Mouse (Mus musculus): ENCODE results near the gene Mdp1. TPM values are rescaled to one million over a fixed set of nuclear protein-coding genes. Genes with fewer than 3 reads are reported as not detected.

Gene Mdp1
- polyA plus RNA-seq, 1 experiment from 2014 or later: 64.9 TPM

- no peak for ATAC-seq (ENCODE audit: insufficient number of reproducible peaks, insufficient read depth, low FRiP score, low TSS enrichment)
These were observed 19.0 kb downstream of the Mdp1 start for GRCm38 (mm10) chr14:55641291-55641690.

GRCm38 (mm10) chr14:55640816-55641215 is 19.5 kb downstream of the Mdp1 start:
- ATAC-seq (ENCODE audit: insufficient number of reproducible peaks, insufficient read depth, low FRiP score, low TSS enrichment): no peak
- peaks cover 23% of the 10 kb centered on the region for H3K4me1 ChIP-seq
- WGBS: 94% methylated on average over 14 of the region's 14 CpGs
- peaks cover 53% of the 10 kb centered on the region for H3K36me3 ChIP-seq
- no peak overlapping the region for H3K27ac ChIP-seq
- no peaks in the 10 kb centered on the region for H3K27me3 ChIP-seq
- H3K4me2 ChIP-seq (replicated peaks): no peak overlapping the region
- H3K9me3 ChIP-seq: no peaks in the 10 kb centered on the region
- H3K9ac ChIP-seq: no peak overlapping the region
- H3K4me3 ChIP-seq: no peak overlapping the region

More at GRCm38 (mm10) chr14:55641291-55641690, 19.0 kb downstream of the Mdp1 start:
- Histone ChIP-seq H3K4me3 (no peak overlapping the region), H3K27ac (no peak overlapping the region), H3K27me3 (no peaks in the 10 kb centered on the region), H3K4me2 (replicated peaks) (no peak overlapping the region), H3K9ac (no peak overlapping the region), H3K9me3 (no peaks in the 10 kb centered on the region), H3K36me3 (peaks cover 53% of the 10 kb centered on the region), H3K4me1 (peaks cover 20% of the 10 kb centered on the region)
- WGBS: 94% methylated on average over 13 of the region's 13 CpGs

- WGBS: 94% methylated on average over 9 of the region's 9 CpGs
- Histone ChIP-seq H3K4me2 (replicated peaks) (no peak within 1 kb of the TSS), H3K27ac (no peak within 1 kb of the TSS), H3K27me3 (no peaks in the 10 kb centered on the region), H3K4me3 (no peak within 1 kb of the TSS), H3K9ac (no peak within 1 kb of the TSS), H3K9me3 (no peaks in the 10 kb centered on the region), H3K4me1 (peaks cover 20% of the 10 kb centered on the region), H3K36me3 (peaks cover 69% of the 10 kb centered on the region)
- ATAC-seq (ENCODE audit: insufficient number of reproducible peaks, insufficient read depth, low FRiP score, low TSS enrichment): no peak
These were observed 22.5 kb downstream of the Mdp1 start, which contains the start of gene Gm49378 for GRCm38 (mm10) chr14:55637795-55638194. Gene Gm49378, minus strand, starts transcription at chr14:55637895.

- Histone ChIP-seq H3K9ac (peak within 1 kb of the TSS; percentile 67), H3K27ac (peak within 1 kb of the TSS; percentile 41; the same call in 1 of the 2 replicates), H3K9me3 (no peaks in the 10 kb centered on the region), H3K27me3 (no peaks in the 10 kb centered on the region), H3K36me3 (peaks cover 81% of the 10 kb centered on the region), H3K4me3 (peak within 1 kb of the TSS; percentile 59), H3K4me2 (replicated peaks) (peak within 1 kb of the TSS; percentile 94), H3K4me1 (peaks cover 13% of the 10 kb centered on the region)
- 2% methylated on average over 33 of the region's 33 CpGs for WGBS
- peak; percentile 71 for ATAC-seq (ENCODE audit: insufficient number of reproducible peaks, insufficient read depth, low FRiP score, low TSS enrichment)
These were observed 24.7 kb downstream of the Mdp1 start, which contains the start of gene Ipo4 for GRCm38 (mm10) chr14:55635523-55636007. Gene Ipo4, minus strand, starts transcription at chr14:55635957.

GRCm38 (mm10) chr14:55634874-55635522 is 25.3 kb downstream of the Mdp1 start:
- peak overlapping the region; percentile 41; the same call in 1 of the 2 replicates for H3K27ac ChIP-seq
- peak overlapping the region; percentile 94 for H3K4me2 ChIP-seq (replicated peaks)
- H3K9me3 ChIP-seq: no peaks in the 10 kb centered on the region
- peak overlapping the region; percentile 67 for H3K9ac ChIP-seq
- H3K36me3 ChIP-seq: peaks cover 81% of the 10 kb centered on the region
- H3K4me1 ChIP-seq: peaks cover 13% of the 10 kb centered on the region
- ATAC-seq (ENCODE audit: insufficient number of reproducible peaks, insufficient read depth, low FRiP score, low TSS enrichment): peak; percentile 57; the same call in 1 of the 2 replicates
- no peaks in the 10 kb centered on the region for H3K27me3 ChIP-seq
- 5% methylated on average over 23 of the region's 23 CpGs for WGBS
- peak overlapping the region; percentile 59 for H3K4me3 ChIP-seq

- no peak overlapping the region for H3K4me3 ChIP-seq
- no peak for ATAC-seq (ENCODE audit: insufficient number of reproducible peaks, insufficient read depth, low FRiP score, low TSS enrichment)
- 50% methylated on average over 5 of the region's 5 CpGs for WGBS
- H3K4me1 ChIP-seq: peaks cover 1% of the 10 kb centered on the region
- no peak overlapping the region for H3K27ac ChIP-seq
- H3K36me3 ChIP-seq: peaks cover 97% of the 10 kb centered on the region
- H3K27me3 ChIP-seq: no peaks in the 10 kb centered on the region
- H3K4me2 ChIP-seq (replicated peaks): no peak overlapping the region
- no peaks in the 10 kb centered on the region for H3K9me3 ChIP-seq
- no peak overlapping the region for H3K9ac ChIP-seq
These were observed 31.0 kb downstream of the Mdp1 start for GRCm38 (mm10) chr14:55629312-55629711.

GRCm38 (mm10) chr14:55628077-55628827 is 32.1 kb downstream of the Mdp1 start:
- H3K4me1 ChIP-seq: no peaks in the 10 kb centered on the region
- ATAC-seq (ENCODE audit: insufficient number of reproducible peaks, insufficient read depth, low FRiP score, low TSS enrichment): no peak
- no peaks in the 10 kb centered on the region for H3K9me3 ChIP-seq
- H3K27ac ChIP-seq: no peak overlapping the region
- no peak overlapping the region for H3K9ac ChIP-seq
- no peak overlapping the region for H3K4me3 ChIP-seq
- 96% methylated on average over 27 of the region's 27 CpGs for WGBS
- H3K4me2 ChIP-seq (replicated peaks): no peak overlapping the region
- H3K36me3 ChIP-seq: peaks cover 91% of the 10 kb centered on the region
- no peaks in the 10 kb centered on the region for H3K27me3 ChIP-seq

GRCm38 (mm10) chr14:55618486-55619195 is 41.7 kb downstream of the Mdp1 start:
- 41% methylated on average over 22 of the region's 22 CpGs for WGBS
- no peaks in the 10 kb centered on the region for H3K9me3 ChIP-seq
- ATAC-seq (ENCODE audit: insufficient number of reproducible peaks, insufficient read depth, low FRiP score, low TSS enrichment): no peak
- H3K4me3 ChIP-seq: peak overlapping the region; percentile 18
- H3K4me1 ChIP-seq: no peaks in the 10 kb centered on the region
- H3K27me3 ChIP-seq: no peaks in the 10 kb centered on the region
- no peak overlapping the region for H3K27ac ChIP-seq
- peak overlapping the region; percentile 35 for H3K4me2 ChIP-seq (replicated peaks)
- H3K36me3 ChIP-seq: no peaks in the 10 kb centered on the region
- no peak overlapping the region for H3K9ac ChIP-seq

- Histone ChIP-seq H3K36me3 (no peaks in the 10 kb centered on the region), H3K4me3 (peak within 1 kb of the TSS; percentile 18), H3K9me3 (no peaks in the 10 kb centered on the region), H3K4me1 (no peaks in the 10 kb centered on the region), H3K27me3 (no peaks in the 10 kb centered on the region), H3K4me2 (replicated peaks) (peak within 1 kb of the TSS; percentile 35), H3K27ac (no peak within 1 kb of the TSS), H3K9ac (no peak within 1 kb of the TSS)
- 18% methylated on average over 21 of the region's 21 CpGs for WGBS
- ATAC-seq (ENCODE audit: insufficient number of reproducible peaks, insufficient read depth, low FRiP score, low TSS enrichment): peak; percentile 43; the same call in 1 of the 2 replicates
These were observed 42.5 kb downstream of the Mdp1 start, which contains the start of gene Rec8 for GRCm38 (mm10) chr14:55617822-55618221. Gene Rec8, plus strand, starts transcription at chr14:55618037.

- no peaks in the 10 kb centered on the region for H3K27me3 ChIP-seq
- no peak overlapping the region for H3K4me3 ChIP-seq
- H3K4me1 ChIP-seq: no peaks in the 10 kb centered on the region
- H3K9ac ChIP-seq: no peak overlapping the region
- 90% methylated on average over 2 of the region's 2 CpGs for WGBS
- H3K9me3 ChIP-seq: no peaks in the 10 kb centered on the region
- no peaks in the 10 kb centered on the region for H3K36me3 ChIP-seq
- no peak for ATAC-seq (ENCODE audit: insufficient number of reproducible peaks, insufficient read depth, low FRiP score, low TSS enrichment)
- no peak overlapping the region for H3K4me2 ChIP-seq (replicated peaks)
- no peak overlapping the region for H3K27ac ChIP-seq
These were observed 43.5 kb downstream of the Mdp1 start for GRCm38 (mm10) chr14:55616844-55617243.

GRCm38 (mm10) chr14:55615876-55616275 is 44.4 kb downstream of the Mdp1 start:
- H3K27ac ChIP-seq: no peak overlapping the region
- 24% methylated on average over 2 of the region's 2 CpGs for WGBS
- no peaks in the 10 kb centered on the region for H3K36me3 ChIP-seq
- no peak for ATAC-seq (ENCODE audit: insufficient number of reproducible peaks, insufficient read depth, low FRiP score, low TSS enrichment)
- H3K9me3 ChIP-seq: no peaks in the 10 kb centered on the region
- no peak overlapping the region for H3K4me3 ChIP-seq
- no peaks in the 10 kb centered on the region for H3K4me1 ChIP-seq
- H3K4me2 ChIP-seq (replicated peaks): no peak overlapping the region
- H3K27me3 ChIP-seq: no peaks in the 10 kb centered on the region
- no peak overlapping the region for H3K9ac ChIP-seq
